Mouse (Mus musculus) thymus, adult 18-20 months (tissue): ENCODE data around the gene Mb21d2.

Source experiments
- DNase-seq, 2 experiments: peaks; one replicate each; pipeline ENCODE4 v3.0.0; 2022; ENCODE audit warnings: mixed read lengths in 2 of 2

Mb21d2 gene

DNA sequence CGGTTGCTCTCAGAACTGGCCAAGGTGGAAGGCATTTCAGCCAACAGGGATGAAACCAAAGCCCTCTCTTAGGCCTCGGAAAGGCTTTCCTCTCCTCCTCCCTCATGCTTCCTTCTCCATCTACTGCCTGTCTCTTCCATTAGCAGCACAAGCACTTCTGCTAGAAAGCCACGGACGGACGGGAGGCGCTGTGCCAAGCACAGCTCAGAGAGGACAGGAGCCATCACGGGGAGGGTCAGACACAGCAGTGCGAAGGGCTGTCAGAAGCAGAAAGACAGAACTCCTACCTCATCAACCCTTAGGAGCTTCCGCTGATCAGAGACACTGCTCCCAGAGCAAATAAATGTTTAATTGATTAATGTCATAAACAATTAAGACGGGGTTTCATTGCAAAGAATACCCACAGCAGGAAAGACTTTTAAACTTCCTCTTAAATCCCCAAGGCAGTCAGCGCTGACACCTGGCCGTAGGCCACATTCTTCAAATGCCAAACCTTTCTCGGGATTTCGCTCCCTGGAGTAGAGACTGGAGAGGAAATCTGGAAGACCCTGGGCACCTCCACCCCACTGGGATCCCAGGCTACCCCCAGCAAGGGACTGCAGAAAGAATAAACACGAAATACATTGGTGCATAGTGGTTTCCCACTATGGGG, 30.8 kb downstream of the Mb21d2 start:
- no peak for DNase-seq

DNA sequence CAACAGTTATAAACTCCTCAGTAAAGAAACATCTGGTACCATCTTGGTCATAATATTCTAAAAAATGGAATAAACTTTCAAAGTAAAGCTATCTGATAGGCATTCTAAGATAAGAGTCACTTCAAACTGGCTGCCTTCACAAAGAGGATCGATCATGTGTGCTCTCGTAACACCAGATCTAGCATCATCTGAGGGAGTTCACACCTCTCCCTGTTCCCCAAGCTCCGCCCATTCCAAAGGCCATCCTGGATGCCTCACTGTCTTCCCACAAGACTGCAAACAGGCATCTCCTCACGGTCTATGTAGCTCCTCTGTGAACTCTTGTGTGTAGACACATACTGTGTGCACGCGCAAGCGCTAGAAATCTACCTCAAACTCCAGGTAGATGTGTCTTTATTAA, 32.9 kb downstream of the Mb21d2 start:
- no peak for DNase-seq

GRCm38 (mm10) chr16:28894872-28895271, 34.6 kb downstream of the Mb21d2 start:
- DNase-seq, result no peak

- no peak for DNase-seq
These were observed 36.2 kb downstream of the Mb21d2 start for GRCm38 (mm10) chr16:28893266-28893665.

GRCm38 (mm10) chr16:28886201-28886745, 43.2 kb downstream of the Mb21d2 start:
- no peak for DNase-seq

- no peak for DNase-seq
These were observed 44.0 kb downstream of the Mb21d2 start for GRCm38 (mm10) chr16:28885474-28885873.

GRCm38 (mm10) chr16:28884661-28885060, 44.8 kb downstream of the Mb21d2 start:
- no peak for DNase-seq

GRCm38 (mm10) chr16:28883649-28884048, 45.8 kb downstream of the Mb21d2 start:
- no peak for DNase-seq

GRCm38 (mm10) chr16:28882687-28883428, 46.6 kb downstream of the Mb21d2 start:
- no peak for DNase-seq

DNA sequence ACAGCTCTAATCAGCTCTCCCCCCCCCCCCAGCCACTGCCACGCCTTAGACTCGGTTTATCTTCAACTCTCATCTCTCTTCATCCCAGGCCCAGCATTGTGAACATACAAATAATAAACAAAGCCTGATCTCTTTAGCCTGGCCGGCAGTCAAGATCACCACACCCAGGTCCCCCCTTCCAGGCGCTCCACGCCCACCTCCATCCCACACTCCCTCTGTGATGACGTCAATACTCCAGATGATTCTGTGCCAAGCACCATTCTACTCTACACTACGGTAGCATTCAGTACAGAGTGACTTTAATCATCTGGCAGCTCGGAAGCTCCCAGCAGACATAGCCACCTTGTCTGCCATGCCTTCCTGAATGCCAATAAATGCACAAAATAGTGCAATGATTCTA, 47.7 kb downstream of the Mb21d2 start:
- DNase-seq, result no peak

DNA sequence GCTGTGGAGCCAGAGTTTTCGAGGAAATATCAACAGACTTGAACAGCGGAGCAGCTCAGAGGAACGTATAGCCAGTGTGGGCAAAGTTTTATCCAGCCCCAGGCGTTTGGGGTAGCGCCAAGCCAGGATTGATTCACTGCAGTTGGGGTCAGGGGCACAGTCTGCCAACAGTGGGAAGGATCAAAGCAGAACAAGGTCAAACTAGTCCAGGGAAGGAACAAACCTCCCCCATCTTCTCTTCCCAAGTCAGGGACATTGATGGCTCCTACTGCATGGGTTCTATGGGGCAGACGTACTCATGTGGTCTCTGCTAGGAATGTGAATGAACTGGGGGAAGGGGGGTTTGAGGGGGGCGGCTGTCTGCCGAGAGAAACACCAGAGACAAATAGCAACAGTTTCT, 48.7 kb downstream of the Mb21d2 start:
- DNase-seq, result no peak

DNA sequence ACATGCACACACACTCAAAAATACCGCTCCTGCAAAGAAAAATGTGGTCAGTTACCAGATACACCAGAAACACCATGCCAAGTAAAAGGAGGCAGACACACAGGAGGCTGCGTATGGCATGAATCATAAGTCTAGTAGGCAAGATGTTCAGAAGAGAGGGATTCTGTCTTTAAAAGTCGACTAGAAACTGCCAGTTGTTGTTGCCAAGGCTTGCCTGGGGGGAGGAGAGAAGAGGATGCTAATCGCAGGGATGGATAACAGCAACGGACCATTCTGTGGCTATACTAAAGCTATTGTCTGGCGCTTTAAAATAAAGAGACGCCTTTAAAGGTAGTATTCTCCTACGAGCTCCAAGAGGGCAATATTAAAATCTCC, 49.2 kb downstream of the Mb21d2 start:
- DNase-seq, result no peak

GRCm38 (mm10) chr16:28879636-28880306, 49.7 kb downstream of the Mb21d2 start:
- no peak for DNase-seq

- DNase-seq, result no peak
These were observed 52.3 kb downstream of the Mb21d2 start for GRCm38 (mm10) chr16:28877162-28877662.

- no peak for DNase-seq
These were observed 56.0 kb downstream of the Mb21d2 start for GRCm38 (mm10) chr16:28873404-28873895.

DNA sequence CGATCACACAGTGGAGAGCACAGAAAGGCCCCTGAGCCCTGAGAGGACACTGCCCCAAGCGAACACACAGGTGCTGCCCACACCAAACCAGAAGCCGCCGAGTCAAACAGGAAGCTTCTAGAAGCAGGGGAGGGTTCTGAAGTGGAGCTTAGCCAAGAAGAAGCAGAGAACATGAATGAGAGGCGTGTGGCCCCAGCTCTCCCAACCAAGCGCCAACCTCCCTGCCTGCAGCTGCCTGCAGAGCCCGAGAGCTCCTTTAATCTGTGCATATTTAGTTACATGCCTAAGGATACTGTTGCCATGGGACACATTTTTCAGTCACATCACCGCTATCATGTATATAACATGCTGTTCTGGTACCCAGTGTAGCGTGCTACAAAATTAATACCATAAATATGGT, 58.6 kb downstream of the Mb21d2 start:
- DNase-seq, result no peak

DNA sequence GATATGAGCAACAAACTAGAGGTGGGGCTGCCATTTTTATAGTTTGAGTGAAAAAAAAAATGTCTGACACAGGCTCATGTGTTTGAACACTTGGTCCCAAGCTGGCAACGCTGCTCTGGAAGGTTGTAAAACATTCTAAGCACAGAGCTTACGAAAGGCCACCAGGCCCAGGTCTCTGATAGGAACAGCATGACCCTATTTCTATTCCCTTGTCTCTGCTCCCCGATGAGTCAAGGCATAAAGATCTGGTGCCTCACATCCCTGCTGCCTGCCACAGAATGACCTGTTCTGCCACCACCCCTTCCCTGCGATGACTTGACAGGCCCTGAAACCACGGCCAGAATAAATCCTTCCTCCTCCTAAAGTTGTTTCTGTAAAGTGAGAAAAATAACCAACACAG, 59.0 kb downstream of the Mb21d2 start:
- no peak for DNase-seq

DNA sequence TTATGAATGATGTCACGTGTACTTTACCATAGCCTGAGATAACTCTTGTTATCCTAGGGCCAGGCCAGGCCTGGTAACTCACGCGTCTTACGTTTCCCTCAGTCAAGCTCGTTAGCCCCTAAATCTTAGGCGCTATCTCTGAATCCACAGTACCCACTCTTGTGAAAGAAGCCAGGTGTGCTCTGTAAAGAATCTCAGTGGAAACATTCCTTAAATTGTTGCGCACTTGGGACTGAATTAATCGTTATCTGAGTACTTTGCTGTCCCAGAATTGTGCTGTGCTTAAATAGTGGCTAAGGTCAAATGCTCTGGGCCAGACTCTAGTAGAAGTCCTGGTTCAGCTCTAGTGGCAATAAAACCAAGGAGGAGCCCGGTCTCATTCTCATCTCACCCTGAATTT, 60.6 kb downstream of the Mb21d2 start:
- DNase-seq, result no peak

- no peak for DNase-seq
These were observed 62.7 kb downstream of the Mb21d2 start for GRCm38 (mm10) chr16:28866584-28867295.

DNA sequence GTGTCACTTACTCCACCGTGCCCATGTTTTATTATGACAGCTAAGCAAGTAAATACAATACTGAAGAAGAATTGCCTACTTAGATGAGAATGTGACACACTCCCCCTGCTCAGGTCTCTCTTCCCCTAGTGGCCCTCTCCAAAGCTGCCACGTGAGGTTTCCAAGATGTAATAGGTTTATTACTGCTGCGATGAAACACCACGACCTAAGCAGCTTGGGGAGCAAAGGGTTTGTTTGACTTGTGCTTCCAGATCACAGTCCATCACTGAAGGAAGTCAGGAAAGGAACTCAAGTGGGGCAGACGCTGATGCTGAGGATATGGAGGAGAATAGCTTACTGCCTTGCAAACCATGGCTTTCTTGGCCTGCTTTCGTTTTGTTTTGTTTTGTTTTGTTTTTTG, 65.9 kb downstream of the Mb21d2 start:
- DNase-seq, result no peak

DNA sequence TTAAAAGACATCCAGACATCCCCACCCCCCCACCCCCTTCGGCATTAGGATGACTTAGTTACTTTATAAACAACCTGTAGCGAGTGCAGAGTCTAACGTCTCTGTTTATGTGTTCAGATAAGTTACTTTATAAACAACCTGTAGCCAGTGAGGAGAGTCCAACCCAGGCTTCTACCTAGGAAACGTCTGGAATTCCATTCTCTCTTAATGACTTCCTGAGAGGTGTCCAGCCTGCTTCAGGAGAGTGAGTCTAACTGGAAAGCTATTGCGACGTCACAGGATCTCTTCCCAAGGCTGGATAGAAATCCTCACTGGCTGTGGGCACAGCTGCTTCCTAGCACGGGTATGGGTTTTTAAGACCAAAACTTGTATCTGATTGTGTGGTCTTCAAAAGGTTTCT, 67.4 kb downstream of the Mb21d2 start:
- DNase-seq, result no peak

GRCm38 (mm10) chr16:28859678-28860077, 69.8 kb downstream of the Mb21d2 start:
- DNase-seq, result no peak

DNA sequence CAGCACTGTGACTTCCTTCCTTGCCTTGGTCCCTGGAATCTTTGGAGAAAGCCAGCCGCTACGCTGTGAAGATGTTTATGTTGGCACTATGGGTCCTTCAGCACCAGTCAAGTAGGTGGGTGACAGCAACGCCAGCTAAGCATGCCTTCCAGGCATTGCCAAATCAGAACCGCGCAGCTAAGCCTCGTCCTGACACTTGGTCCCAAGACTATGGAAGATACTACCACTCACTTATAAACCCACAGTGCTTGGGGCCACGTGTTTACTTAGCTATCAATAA, 70.5 kb downstream of the Mb21d2 start:
- no peak for DNase-seq
